Mouse (Mus musculus): ENCODE results near the gene Camk1g. TPM values are rescaled to one million over a fixed set of nuclear protein-coding genes. Genes with fewer than 3 reads are reported as not detected.

Gene Camk1g
- polyA plus RNA-seq, 1 experiment from 2014 or later = 9.4 TPM

DNA sequence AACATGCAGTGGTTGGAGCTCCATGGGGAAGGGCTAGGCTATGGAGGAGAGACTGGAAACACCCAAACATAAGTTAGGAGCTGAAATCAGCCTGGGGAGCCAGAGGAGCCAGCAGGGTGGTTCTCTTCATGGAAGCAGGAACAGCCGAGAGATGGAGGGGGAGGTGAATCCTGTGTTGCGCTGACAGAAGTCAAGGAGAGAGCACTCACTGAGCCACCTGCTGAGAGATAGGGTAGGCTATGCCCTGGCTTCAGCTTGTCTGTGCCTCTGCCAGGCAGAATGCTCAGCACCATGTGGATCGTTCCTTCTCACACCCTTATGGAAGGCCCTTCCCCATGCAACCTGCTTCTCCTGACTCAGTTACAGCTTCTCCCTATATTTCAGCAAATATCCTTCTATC, 36.3 kb downstream of the Camk1g start:
- Histone ChIP-seq H3K9me3 (ENCODE audit: control insufficient read depth, low read length) (no peaks in the 10 kb centered on the region), H3K27ac (replicated peaks in 1 of 2; ENCODE audit: control insufficient read depth in 1 of 2, insufficient read depth in 1 of 2, low read depth in 2 of 2, low read length in 2 of 2) (peak overlapping the region in 1 of 2 experiments; percentile 60; a peak in 2 of 4 replicates)
- WGBS = 58% methylated on average over 3 of the region's 3 CpGs

DNA sequence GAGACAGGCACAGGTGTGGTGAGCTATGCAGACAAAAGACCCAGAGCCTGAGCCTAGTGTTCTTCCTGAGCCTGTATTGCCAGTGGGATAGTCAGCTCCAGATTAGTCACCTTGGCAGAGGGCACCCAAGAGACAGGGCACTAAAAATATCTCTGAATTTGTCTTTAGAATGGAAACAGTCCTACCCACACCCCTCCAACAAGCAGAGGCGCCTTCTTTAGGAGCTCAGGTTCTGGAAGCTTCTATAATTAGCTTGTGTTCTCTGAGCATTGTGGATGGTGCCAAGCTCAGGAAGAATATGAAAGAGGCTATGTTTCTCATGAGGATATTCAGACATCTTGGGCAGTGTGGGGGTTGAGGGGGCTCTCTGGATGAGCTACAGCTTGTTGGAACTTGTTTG, 37.4 kb downstream of the Camk1g start:
- H3K27me3 ChIP-seq (ENCODE audit: control insufficient read depth, insufficient read depth, low read length) = no peaks in the 10 kb centered on the region
- peak overlapping the region; percentile 35 to 60; a peak in 3 of 4 replicates for H3K27ac ChIP-seq (replicated peaks in 1 of 2; ENCODE audit: control insufficient read depth in 1 of 2, insufficient read depth in 1 of 2, low read depth in 2 of 2, low read length in 2 of 2)
- H3K4me2 ChIP-seq (ENCODE audit: low read length) = no peak overlapping the region
- H3K36me3 ChIP-seq (ENCODE audit: control insufficient read depth, insufficient read depth, low read length) = no peaks in the 10 kb centered on the region
- H3K4me3 ChIP-seq (ENCODE audit: control insufficient read depth in 1 of 2, insufficient read depth in 1 of 2, low read depth in 1 of 2, low read length in 2 of 2) = no peak overlapping the region
- WGBS = 25% methylated on average over 1 of the region's 1 CpGs
- H3K9me3 ChIP-seq (ENCODE audit: control insufficient read depth, low read length) = no peaks in the 10 kb centered on the region
- no peak for ATAC-seq (ENCODE audit: insufficient number of reproducible peaks, insufficient read depth, low FRiP score, low read depth)
- peaks cover 56 to 74% of the 10 kb centered on the region in 2 experiments for H3K4me1 ChIP-seq (ENCODE audit: control insufficient read depth in 2 of 2, insufficient read depth in 2 of 2, low read length in 2 of 2)
- H3K9ac ChIP-seq (ENCODE audit: low read length) = no peak overlapping the region

More for the DNA sequence above, 36.3 kb downstream of the Camk1g start:
- no peak overlapping the region for H3K4me3 ChIP-seq (ENCODE audit: control insufficient read depth in 1 of 2, insufficient read depth in 1 of 2, low read depth in 1 of 2, low read length in 2 of 2)
- H3K36me3 ChIP-seq (ENCODE audit: control insufficient read depth, insufficient read depth, low read length) = no peaks in the 10 kb centered on the region
- ATAC-seq (ENCODE audit: insufficient number of reproducible peaks, insufficient read depth, low FRiP score, low read depth) = no peak
- H3K27me3 ChIP-seq (ENCODE audit: control insufficient read depth, insufficient read depth, low read length) = no peaks in the 10 kb centered on the region
- no peak overlapping the region for H3K4me2 ChIP-seq (ENCODE audit: low read length)
- no peak overlapping the region for H3K9ac ChIP-seq (ENCODE audit: low read length)
- H3K4me1 ChIP-seq (ENCODE audit: control insufficient read depth in 2 of 2, insufficient read depth in 2 of 2, low read length in 2 of 2) = peaks cover 61 to 83% of the 10 kb centered on the region in 2 experiments

DNA sequence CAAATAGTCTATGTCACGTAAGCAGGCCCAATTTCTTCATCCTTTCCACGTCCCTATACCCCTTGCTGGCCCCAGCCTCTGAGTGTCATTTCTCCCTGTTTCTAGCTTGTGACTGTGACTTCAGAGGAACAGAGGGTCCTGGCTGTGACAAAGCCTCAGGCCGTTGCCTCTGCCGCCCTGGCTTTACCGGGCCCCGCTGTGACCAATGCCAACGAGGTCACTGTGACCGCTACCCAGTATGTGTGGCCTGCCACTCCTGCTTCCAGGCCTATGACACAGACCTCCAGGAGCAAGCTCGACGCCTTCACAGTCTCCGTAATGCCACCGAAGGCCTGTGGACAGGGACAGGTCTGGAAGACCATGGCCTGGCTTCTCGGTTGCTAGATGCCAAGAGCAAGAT, 38.1 kb downstream of the Camk1g start:
- H3K4me2 ChIP-seq (ENCODE audit: low read length) = no peak overlapping the region
- H3K27me3 ChIP-seq (ENCODE audit: control insufficient read depth, insufficient read depth, low read length) = no peaks in the 10 kb centered on the region
- H3K4me1 ChIP-seq (ENCODE audit: control insufficient read depth in 2 of 2, insufficient read depth in 2 of 2, low read length in 2 of 2) = peaks cover 52 to 68% of the 10 kb centered on the region in 2 experiments
- no peaks in the 10 kb centered on the region for H3K36me3 ChIP-seq (ENCODE audit: control insufficient read depth, insufficient read depth, low read length)
- no peak overlapping the region for H3K9ac ChIP-seq (ENCODE audit: low read length)
- WGBS = 80% methylated on average over 13 of the region's 13 CpGs
- peak overlapping the region in 1 of 2 experiments; percentile 60; a peak in 1 of 4 replicates for H3K27ac ChIP-seq (replicated peaks in 1 of 2; ENCODE audit: control insufficient read depth in 1 of 2, insufficient read depth in 1 of 2, low read depth in 2 of 2, low read length in 2 of 2)
- H3K9me3 ChIP-seq (ENCODE audit: control insufficient read depth, low read length) = no peaks in the 10 kb centered on the region
- ATAC-seq (ENCODE audit: insufficient number of reproducible peaks, insufficient read depth, low FRiP score, low read depth) = no peak
- no peak overlapping the region for H3K4me3 ChIP-seq (ENCODE audit: control insufficient read depth in 1 of 2, insufficient read depth in 1 of 2, low read depth in 1 of 2, low read length in 2 of 2)

DNA sequence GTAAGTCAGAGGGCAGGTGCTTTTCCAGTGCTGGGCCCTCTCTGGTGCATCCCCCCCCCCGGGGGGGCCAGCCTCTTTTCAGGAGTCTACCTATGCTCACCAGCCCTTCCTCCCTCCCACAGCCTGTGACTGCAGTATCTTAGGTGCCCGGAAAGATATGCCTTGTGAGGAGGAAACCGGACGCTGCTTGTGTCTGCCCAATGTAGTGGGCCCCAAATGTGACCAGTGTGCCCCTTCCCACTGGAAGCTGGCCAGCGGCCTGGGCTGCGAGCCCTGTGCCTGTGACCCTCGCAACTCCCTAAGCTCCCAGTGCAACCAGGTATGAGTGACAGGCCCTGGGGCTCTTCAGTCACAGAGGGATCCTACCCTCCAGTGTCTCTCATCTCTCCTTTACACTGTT, 39.5 kb downstream of the Camk1g start:
- 80% methylated on average over 7 of the region's 7 CpGs for WGBS
- Histone ChIP-seq H3K9ac (ENCODE audit: low read length) (peak overlapping the region; percentile 38; the same call in 1 of the 2 replicates), H3K9me3 (ENCODE audit: control insufficient read depth, low read length) (no peaks in the 10 kb centered on the region), H3K27me3 (ENCODE audit: control insufficient read depth, insufficient read depth, low read length) (no peaks in the 10 kb centered on the region), H3K4me3 (ENCODE audit: control insufficient read depth in 1 of 2, insufficient read depth in 1 of 2, low read depth in 1 of 2, low read length in 2 of 2) (no peak overlapping the region), H3K27ac (replicated peaks in 1 of 2; ENCODE audit: control insufficient read depth in 1 of 2, insufficient read depth in 1 of 2, low read depth in 2 of 2, low read length in 2 of 2) (no peak overlapping the region; a peak in 1 of 4 replicates), H3K4me2 (ENCODE audit: low read length) (no peak overlapping the region), H3K4me1 (ENCODE audit: control insufficient read depth in 2 of 2, insufficient read depth in 2 of 2, low read length in 2 of 2) (peaks cover 45 to 62% of the 10 kb centered on the region in 2 experiments), H3K36me3 (ENCODE audit: control insufficient read depth, insufficient read depth, low read length) (no peaks in the 10 kb centered on the region)
- ATAC-seq (ENCODE audit: insufficient number of reproducible peaks, insufficient read depth, low FRiP score, low read depth) = no peak

DNA sequence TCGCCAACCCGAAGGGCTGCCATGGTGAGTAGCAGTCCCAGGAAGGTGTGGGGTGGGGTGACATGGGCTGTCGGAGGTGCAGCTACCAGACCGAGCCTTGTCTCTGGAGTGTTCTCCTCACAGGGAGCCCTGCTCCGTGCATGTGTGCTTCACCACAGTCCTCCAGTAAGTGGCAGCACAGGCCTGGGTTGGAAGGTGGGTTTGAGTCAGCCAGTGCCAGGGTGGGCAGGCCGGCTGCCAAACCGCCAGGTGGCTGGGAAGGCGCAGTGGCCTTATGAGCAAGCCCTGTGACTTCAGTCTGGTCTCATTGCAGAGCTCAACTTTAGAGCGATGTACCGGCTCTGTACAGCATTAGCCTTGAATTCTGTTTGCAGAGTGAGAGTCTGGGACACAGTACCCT, 39.9 kb downstream of the Camk1g start:
- H3K4me1 ChIP-seq (ENCODE audit: control insufficient read depth in 2 of 2, insufficient read depth in 2 of 2, low read length in 2 of 2) = peaks cover 40 to 57% of the 10 kb centered on the region in 2 experiments

DNA sequence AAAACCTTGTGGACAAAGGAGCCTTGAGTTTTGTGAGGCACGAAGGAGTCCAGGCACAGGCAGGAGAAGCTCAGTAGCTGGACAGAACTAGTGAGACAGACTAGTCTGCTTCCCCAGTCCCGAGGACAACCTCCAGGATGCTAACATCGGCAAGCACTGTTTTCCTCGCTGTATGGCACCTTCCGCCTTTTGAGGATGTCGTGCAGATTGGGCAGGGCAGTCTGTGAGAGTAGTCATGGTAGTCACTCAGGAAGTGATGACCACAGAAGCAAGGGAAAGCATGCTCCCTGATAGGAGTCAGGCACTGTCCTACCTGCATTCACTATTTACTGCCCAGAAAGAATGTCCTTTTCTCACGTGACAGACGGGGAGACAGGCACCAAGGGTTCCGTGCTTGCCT, 40.5 kb downstream of the Camk1g start:
- Histone ChIP-seq H3K27me3 (ENCODE audit: control insufficient read depth, insufficient read depth, low read length) (no peaks in the 10 kb centered on the region), H3K4me1 (ENCODE audit: control insufficient read depth in 2 of 2, insufficient read depth in 2 of 2, low read length in 2 of 2) (peaks cover 36 to 51% of the 10 kb centered on the region in 2 experiments), H3K27ac (replicated peaks in 1 of 2; ENCODE audit: control insufficient read depth in 1 of 2, insufficient read depth in 1 of 2, low read depth in 2 of 2, low read length in 2 of 2) (no peak overlapping the region), H3K4me2 (ENCODE audit: low read length) (no peak overlapping the region), H3K9me3 (ENCODE audit: control insufficient read depth, low read length) (no peaks in the 10 kb centered on the region), H3K36me3 (ENCODE audit: control insufficient read depth, insufficient read depth, low read length) (no peaks in the 10 kb centered on the region), H3K9ac (ENCODE audit: low read length) (no peak overlapping the region), H3K4me3 (ENCODE audit: control insufficient read depth in 1 of 2, insufficient read depth in 1 of 2, low read depth in 1 of 2, low read length in 2 of 2) (no peak overlapping the region)
- 82% methylated on average over 9 of the region's 9 CpGs for WGBS
- no peak for ATAC-seq (ENCODE audit: insufficient number of reproducible peaks, insufficient read depth, low FRiP score, low read depth)

More for the DNA sequence above, 39.9 kb downstream of the Camk1g start:
- Histone ChIP-seq H3K4me3 (ENCODE audit: control insufficient read depth in 1 of 2, insufficient read depth in 1 of 2, low read depth in 1 of 2, low read length in 2 of 2) (no peak overlapping the region), H3K36me3 (ENCODE audit: control insufficient read depth, insufficient read depth, low read length) (no peaks in the 10 kb centered on the region), H3K9me3 (ENCODE audit: control insufficient read depth, low read length) (no peaks in the 10 kb centered on the region), H3K27ac (replicated peaks in 1 of 2; ENCODE audit: control insufficient read depth in 1 of 2, insufficient read depth in 1 of 2, low read depth in 2 of 2, low read length in 2 of 2) (no peak overlapping the region; a peak in 1 of 4 replicates), H3K27me3 (ENCODE audit: control insufficient read depth, insufficient read depth, low read length) (no peaks in the 10 kb centered on the region), H3K9ac (ENCODE audit: low read length) (peak overlapping the region; percentile 38; the same call in 1 of the 2 replicates), H3K4me2 (ENCODE audit: low read length) (no peak overlapping the region)
- peak; percentile 49 for ATAC-seq (ENCODE audit: insufficient number of reproducible peaks, insufficient read depth, low FRiP score, low read depth)
- 20% methylated on average over 10 of the region's 10 CpGs for WGBS

DNA sequence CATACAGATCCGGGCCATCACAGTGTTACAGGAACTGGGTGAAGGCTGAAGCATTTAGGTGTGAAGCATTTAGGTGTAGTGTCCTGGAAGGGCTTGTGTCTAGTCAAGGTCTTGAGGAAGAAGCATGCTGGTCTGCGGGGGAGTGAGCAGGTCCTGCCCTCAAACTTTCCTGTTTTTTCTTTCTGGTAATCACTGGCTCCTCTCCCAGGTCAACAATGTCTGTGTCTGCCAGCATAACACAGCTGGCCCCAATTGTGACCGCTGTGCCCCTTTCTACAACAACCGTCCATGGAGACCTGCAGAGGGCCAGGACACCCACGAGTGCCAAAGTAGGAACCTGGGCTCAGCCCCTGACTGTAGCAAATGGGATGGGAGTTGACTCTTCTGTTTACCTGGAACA, 42.4 kb downstream of the Camk1g start:
- Histone ChIP-seq H3K4me2 (ENCODE audit: low read length) (no peak overlapping the region), H3K4me3 (ENCODE audit: control insufficient read depth in 1 of 2, insufficient read depth in 1 of 2, low read depth in 1 of 2, low read length in 2 of 2) (no peak overlapping the region), H3K27ac (replicated peaks in 1 of 2; ENCODE audit: control insufficient read depth in 1 of 2, insufficient read depth in 1 of 2, low read depth in 2 of 2, low read length in 2 of 2) (no peak overlapping the region), H3K4me1 (ENCODE audit: control insufficient read depth in 2 of 2, insufficient read depth in 2 of 2, low read length in 2 of 2) (peaks cover 23 to 38% of the 10 kb centered on the region in 2 experiments), H3K9me3 (ENCODE audit: control insufficient read depth, low read length) (no peaks in the 10 kb centered on the region), H3K9ac (ENCODE audit: low read length) (no peak overlapping the region), H3K27me3 (ENCODE audit: control insufficient read depth, insufficient read depth, low read length) (no peaks in the 10 kb centered on the region), H3K36me3 (ENCODE audit: control insufficient read depth, insufficient read depth, low read length) (no peaks in the 10 kb centered on the region)
- no peak for ATAC-seq (ENCODE audit: insufficient number of reproducible peaks, insufficient read depth, low FRiP score, low read depth)
- 59% methylated on average over 5 of the region's 5 CpGs for WGBS

DNA sequence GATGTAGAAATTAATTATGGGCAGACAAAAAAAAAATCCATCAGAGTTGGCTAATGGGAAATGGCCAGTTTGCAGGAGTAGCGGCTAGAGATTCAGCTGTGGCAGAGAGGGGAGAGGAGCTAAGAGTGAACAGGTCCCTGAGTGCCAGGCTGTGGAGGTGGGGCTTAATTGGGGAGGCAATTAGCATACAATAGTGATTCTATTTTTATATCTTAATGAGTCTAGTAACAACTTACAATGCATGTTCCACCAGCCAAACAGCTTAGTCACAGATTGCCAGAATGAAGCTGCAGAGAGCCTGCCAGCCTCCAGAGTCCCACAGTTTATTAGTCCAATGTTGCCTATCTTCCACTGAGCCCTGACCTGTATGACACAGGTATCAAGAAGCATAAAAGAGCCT, 42.9 kb downstream of the Camk1g start:
- no peak overlapping the region for H3K9ac ChIP-seq (ENCODE audit: low read length)
- no peaks in the 10 kb centered on the region for H3K9me3 ChIP-seq (ENCODE audit: control insufficient read depth, low read length)
- no peak overlapping the region for H3K27ac ChIP-seq (replicated peaks in 1 of 2; ENCODE audit: control insufficient read depth in 1 of 2, insufficient read depth in 1 of 2, low read depth in 2 of 2, low read length in 2 of 2)
- no peak for ATAC-seq (ENCODE audit: insufficient number of reproducible peaks, insufficient read depth, low FRiP score, low read depth)
- no peak overlapping the region for H3K4me3 ChIP-seq (ENCODE audit: control insufficient read depth in 1 of 2, insufficient read depth in 1 of 2, low read depth in 1 of 2, low read length in 2 of 2)
- WGBS = 89% methylated on average over 1 of the region's 1 CpGs
- H3K4me2 ChIP-seq (ENCODE audit: low read length) = no peak overlapping the region
- no peaks in the 10 kb centered on the region for H3K36me3 ChIP-seq (ENCODE audit: control insufficient read depth, insufficient read depth, low read length)
- peaks cover 18 to 36% of the 10 kb centered on the region in 2 experiments for H3K4me1 ChIP-seq (ENCODE audit: control insufficient read depth in 2 of 2, insufficient read depth in 2 of 2, low read length in 2 of 2)
- no peaks in the 10 kb centered on the region for H3K27me3 ChIP-seq (ENCODE audit: control insufficient read depth, insufficient read depth, low read length)
